In the genomic region with DNA sequence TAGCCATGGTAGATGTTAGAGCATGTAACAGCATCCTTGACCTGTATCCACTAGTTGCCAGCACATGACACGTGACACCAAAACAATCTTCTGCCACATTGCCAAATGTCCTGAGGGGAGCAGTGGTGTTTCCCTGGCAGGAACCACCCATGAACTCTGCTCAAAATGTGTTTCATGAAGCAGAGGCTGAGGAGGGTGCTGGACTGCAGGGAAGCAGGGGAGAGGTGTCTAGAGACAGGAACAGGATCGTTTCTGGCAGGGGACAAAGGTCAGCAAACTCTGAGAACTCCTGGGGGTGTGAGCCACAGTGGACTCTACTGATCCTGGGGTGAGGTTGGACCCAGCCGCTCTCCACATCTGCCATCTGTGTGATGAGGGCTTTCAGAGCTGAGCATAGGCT, we compare ENCODE assay signal across 18 mouse cellular contexts. TPM values are rescaled to one million over a fixed set of nuclear protein-coding genes. Genes with fewer than 3 reads are reported as not detected.
A peak's percentile ranks its signal among the peaks of the same experiment; 100 is the strongest.
DNase-seq lines count a peak whose midpoint lies in the region; ATAC-seq lines count a peak whose summit lies in the region.
"Had no signal": no experiment of that assay in that cellular context is flagged by ENCODE, and none has a peak within 500 bp of the region (broad histone marks: within the 10 kb centered on the region; RNA-seq: fewer than 3 reads in every experiment).

No protein-coding gene starts in this region.

- H3K4me1 ChIP-seq in kidney, embryonic 16.5 days (ENCODE audit: insufficient read depth, low read length), result peaks cover 42% of the 10 kb centered on the region
- H3K4me1 ChIP-seq in megakaryocyte, embryonic 14.5 days, result peaks cover 77% of the 10 kb centered on the region
- H3K4me1 ChIP-seq: forebrain, embryonic 12.5 days had no signal

- no peak for ATAC-seq in kidney, embryonic 16.5 days (ENCODE audit: low FRiP score, low TSS enrichment)
- ATAC-seq in megakaryocyte, adult 5-6 weeks (ENCODE audit: poor library complexity, severe bottlenecking), result no peak
- ATAC-seq: midbrain, embryonic 13.5 days had no signal

- intact Hi-C loops in left cerebral cortex, postnatal 4 days (cut with DNase I), result no loop called here

- no peak overlapping the region for H3K9ac ChIP-seq in kidney, embryonic 16.5 days (replicated peaks; ENCODE audit: low read length)
- H3K9ac ChIP-seq: forebrain, embryonic 12.5 days; heart, embryonic 15.5 days; hindbrain, embryonic 12.5 days; liver, embryonic 14.5 days; midbrain, embryonic 13.5 days; stomach, embryonic 15.5 days had no signal

- no peak overlapping the region for H3K27ac ChIP-seq in kidney, embryonic 16.5 days (ENCODE audit: low read length)
- H3K27ac ChIP-seq: forebrain, embryonic 12.5 days; heart, embryonic 15.5 days; hindbrain, embryonic 12.5 days; liver, embryonic 14.5 days; midbrain, embryonic 13.5 days; stomach, embryonic 15.5 days had no signal

- H3K4me2 ChIP-seq in kidney, embryonic 16.5 days (replicated peaks; ENCODE audit: low read depth, low read length), result no peak overlapping the region
- H3K4me2 ChIP-seq: forebrain, embryonic 12.5 days; heart, embryonic 15.5 days; hindbrain, embryonic 12.5 days; midbrain, embryonic 13.5 days; stomach, embryonic 15.5 days had no signal

- no peak overlapping the region for H3K4me3 ChIP-seq in kidney, embryonic 16.5 days (ENCODE audit: low read length)
- peak overlapping the region; percentile 42 for H3K4me3 ChIP-seq in megakaryocyte, embryonic 14.5 days (replicated peaks)
- H3K4me3 ChIP-seq: forebrain, embryonic 12.5 days; heart, embryonic 15.5 days; hindbrain, embryonic 12.5 days; midbrain, embryonic 13.5 days; myocyte; stomach, embryonic 15.5 days had no signal

- peak; percentile 52 for DNase-seq in adrenal gland, postnatal 36 days
- no peak for DNase-seq in adrenal gland, postnatal 25 days
- DNase-seq in kidney, adult 9 months, result peak; percentile 72
- DNase-seq in left cerebral cortex, postnatal 4 days, result no peak
- no peak for DNase-seq in thymus, postnatal 0 days (ENCODE audit: low spot score)
- DNase-seq: adrenal gland, adult 8-10 months; cerebellum, adult 9-11 months; embryo, embryonic 11 days had no signal

- no peaks in the 10 kb centered on the region for H3K27me3 ChIP-seq in kidney, embryonic 16.5 days (ENCODE audit: insufficient read depth, low read length)
- no peaks in the 10 kb centered on the region for H3K27me3 ChIP-seq in megakaryocyte, embryonic 14.5 days (replicated peaks)
- H3K27me3 ChIP-seq: forebrain, embryonic 12.5 days; heart, embryonic 15.5 days; hindbrain, embryonic 12.5 days; midbrain, embryonic 13.5 days; stomach, embryonic 15.5 days had no signal

- no peaks in the 10 kb centered on the region for H3K9me3 ChIP-seq in kidney, embryonic 16.5 days (ENCODE audit: low read length)
- no peaks in the 10 kb centered on the region for H3K9me3 ChIP-seq in megakaryocyte, embryonic 14.5 days
- H3K9me3 ChIP-seq: forebrain, embryonic 12.5 days; heart, embryonic 15.5 days; hindbrain, embryonic 12.5 days; midbrain, embryonic 13.5 days; stomach, embryonic 15.5 days had no signal

- H3K36me3 ChIP-seq in kidney, embryonic 16.5 days (ENCODE audit: insufficient read depth, low read length), result peaks cover 18% of the 10 kb centered on the region
- H3K36me3 ChIP-seq in megakaryocyte, embryonic 14.5 days (replicated peaks; ENCODE audit: low read length), result peaks cover 80% of the 10 kb centered on the region

- WGBS in kidney, embryonic 16.5 days, result 57% methylated on average over 3 of the region's 3 CpGs

RNA-seq across cellular contexts. Expression of a gene that starts 53.7 kb away (rescaled TPM):
- total RNA-seq in adrenal gland, postnatal 36 days (2021), result 10 to 100 TPM; 51.6 to 52.4 TPM
- total RNA-seq in adrenal gland, postnatal 25 days (2021), result 62.9 and 86.0 TPM in 2 replicates
- polyA plus RNA-seq in kidney, embryonic 16.5 days (2015; fragmentation: Nextera tagmentation; extraction: Ambion mirVana), result 82.9 and 88.1 TPM in 2 replicates
- 27.5 and 30.1 TPM in 2 replicates for polyA plus RNA-seq in megakaryocyte, embryonic 14.5 days (2012; ENCODE audit: insufficient read depth, low replicate concordance)
- total RNA-seq in megakaryocyte, adult 5-6 weeks (2015), result 3.5 and 5.5 TPM in 2 replicates
- total RNA-seq in megakaryocyte, adult 5-6 weeks (2017), result 5.3 and 13.8 TPM in 2 replicates
- total RNA-seq in left cerebral cortex, postnatal 4 days (2021), result 100 to 1,000 TPM; 184 to 206 TPM
- polyA plus RNA-seq in thymus, postnatal 0 days (2015; fragmentation: Nextera tagmentation; extraction: Ambion mirVana), result 86.5 and 86.6 TPM in 2 replicates

Comparison
In these comparisons a context has a peak if more than half of its experiments do, and no peak if none do; other contexts are left out.
1. DNase-seq: peak in adrenal gland, postnatal 36 days (2 of 2) and kidney, adult 9 months (single experiment); none in adrenal gland, postnatal 25 days (single experiment), left cerebral cortex, postnatal 4 days (single experiment) and thymus, postnatal 0 days (single experiment).